Mouse (Mus musculus): ENCODE data around the gene Mlycd. TPM values are rescaled to one million over a fixed set of nuclear protein-coding genes. Genes with fewer than 3 reads are reported as not detected.
"Not testable (repeated sequence)": the region's sequence is repeated elsewhere in the genome, so short reads cannot be mapped to it uniquely, and the experiment has no call there.

Mlycd gene
- 12.5 and 13.5 TPM in 2 replicates for polyA plus RNA-seq (2015; fragmentation: Nextera tagmentation; extraction: Ambion mirVana)

GRCm38 (mm10) chr8:119394524-119395026, at the start of gene Mlycd:
TSS of gene Mlycd (plus strand) at chr8:119394878.
- peaks cover 8% of the 10 kb centered on the region; the same call in 1 of the 2 replicates for H3K4me1 ChIP-seq (ENCODE audit: control insufficient read depth, insufficient read depth, low read length)
- H3K4me3 ChIP-seq (replicated peaks; ENCODE audit: low read length) = peak within 1 kb of the TSS; percentile 81
- H3K9ac ChIP-seq (ENCODE audit: low read length) = peak within 1 kb of the TSS; percentile 92
- H3K27me3 ChIP-seq (ENCODE audit: control insufficient read depth, insufficient read depth, low read length) = no peaks in the 10 kb centered on the region
- H3K36me3 ChIP-seq (ENCODE audit: control insufficient read depth, insufficient read depth, low read length) = no peaks in the 10 kb centered on the region; the same call in 1 of the 2 replicates
- 1% methylated on average over 44 of the region's 44 CpGs for WGBS
- peak within 1 kb of the TSS; percentile 99 for H3K4me2 ChIP-seq (ENCODE audit: low read depth, low read length)
- peak within 1 kb of the TSS; percentile 85 for H3K27ac ChIP-seq (ENCODE audit: low read length)
- ATAC-seq (ENCODE audit: insufficient read depth, low FRiP score) = peak; percentile 94
- H3K9me3 ChIP-seq (replicated peaks; ENCODE audit: control insufficient read depth, low read length) = no peaks in the 10 kb centered on the region

GRCm38 (mm10) chr8:119345029-119345682, 49.5 kb upstream of the Mlycd start:
- ATAC-seq (ENCODE audit: insufficient read depth, low FRiP score) = no peak
- Histone ChIP-seq H3K27me3 (ENCODE audit: control insufficient read depth, insufficient read depth, low read length) (peaks cover 6% of the 10 kb centered on the region; the same call in 1 of the 2 replicates), H3K27ac (ENCODE audit: low read length) (peak overlapping the region; percentile 10; the same call in 1 of the 2 replicates), H3K4me2 (ENCODE audit: low read depth, low read length) (peak overlapping the region; percentile 65), H3K9ac (ENCODE audit: low read length) (peak overlapping the region; percentile 97), H3K4me1 (ENCODE audit: control insufficient read depth, insufficient read depth, low read length) (peaks cover 4% of the 10 kb centered on the region; the same call in 1 of the 2 replicates), H3K4me3 (replicated peaks; ENCODE audit: low read length) (peak overlapping the region; percentile 100), H3K9me3 (replicated peaks; ENCODE audit: control insufficient read depth, low read length) (0 out of 2 replicates have a peak, but pooled peaks cover 3% of the 10 kb centered on the region), H3K36me3 (ENCODE audit: control insufficient read depth, insufficient read depth, low read length) (peaks cover 28% of the 10 kb centered on the region)
- 43% methylated on average over 22 of the region's 22 CpGs for WGBS

- 86% methylated on average over 15 of the region's 15 CpGs for WGBS
- no peak overlapping the region for H3K27ac ChIP-seq (ENCODE audit: low read length)
- H3K36me3 ChIP-seq (ENCODE audit: control insufficient read depth, insufficient read depth, low read length) = peaks cover 28% of the 10 kb centered on the region
These were observed 49.0 kb upstream of the Mlycd start for GRCm38 (mm10) chr8:119345683-119346075.

GRCm38 (mm10) chr8:119351647-119352046, 43.0 kb upstream of the Mlycd start:
- H3K4me1 ChIP-seq (ENCODE audit: control insufficient read depth, insufficient read depth, low read length) = no peaks in the 10 kb centered on the region
- H3K9ac ChIP-seq (ENCODE audit: low read length) = no peak overlapping the region
- H3K27me3 ChIP-seq (ENCODE audit: control insufficient read depth, insufficient read depth, low read length) = no peaks in the 10 kb centered on the region
- H3K9me3 ChIP-seq (replicated peaks; ENCODE audit: control insufficient read depth, low read length) = no peaks in the 10 kb centered on the region
- no peak for ATAC-seq (ENCODE audit: insufficient read depth, low FRiP score)
- H3K27ac ChIP-seq (ENCODE audit: low read length) = no peak overlapping the region
- H3K4me3 ChIP-seq (replicated peaks; ENCODE audit: low read length) = no peak overlapping the region
- WGBS = 90% methylated on average over 19 of the region's 19 CpGs
- peaks cover 21% of the 10 kb centered on the region for H3K36me3 ChIP-seq (ENCODE audit: control insufficient read depth, insufficient read depth, low read length)
- no peak overlapping the region for H3K4me2 ChIP-seq (ENCODE audit: low read depth, low read length)

More at GRCm38 (mm10) chr8:119345683-119346075, 49.0 kb upstream of the Mlycd start:
- no peak overlapping the region; the same call in 1 of the 2 replicates for H3K4me3 ChIP-seq (replicated peaks; ENCODE audit: low read length)
- ATAC-seq (ENCODE audit: insufficient read depth, low FRiP score) = no peak
- peaks cover 4% of the 10 kb centered on the region; the same call in 1 of the 2 replicates for H3K4me1 ChIP-seq (ENCODE audit: control insufficient read depth, insufficient read depth, low read length)
- peak overlapping the region; percentile 65 for H3K4me2 ChIP-seq (ENCODE audit: low read depth, low read length)
- H3K9ac ChIP-seq (ENCODE audit: low read length) = no peak overlapping the region
- 0 out of 2 replicates have a peak, but pooled peaks cover 3% of the 10 kb centered on the region for H3K9me3 ChIP-seq (replicated peaks; ENCODE audit: control insufficient read depth, low read length)
- H3K27me3 ChIP-seq (ENCODE audit: control insufficient read depth, insufficient read depth, low read length) = peaks cover 6% of the 10 kb centered on the region; the same call in 1 of the 2 replicates

- Histone ChIP-seq H3K4me3 (replicated peaks; ENCODE audit: low read length) (no peak overlapping the region), H3K27me3 (ENCODE audit: control insufficient read depth, insufficient read depth, low read length) (no peaks in the 10 kb centered on the region), H3K4me1 (ENCODE audit: control insufficient read depth, insufficient read depth, low read length) (no peaks in the 10 kb centered on the region), H3K4me2 (ENCODE audit: low read depth, low read length) (no peak overlapping the region), H3K27ac (ENCODE audit: low read length) (no peak overlapping the region), H3K9ac (ENCODE audit: low read length) (no peak overlapping the region), H3K36me3 (ENCODE audit: control insufficient read depth, insufficient read depth, low read length) (peaks cover 12% of the 10 kb centered on the region), H3K9me3 (replicated peaks; ENCODE audit: control insufficient read depth, low read length) (no peaks in the 10 kb centered on the region)
- ATAC-seq (ENCODE audit: insufficient read depth, low FRiP score) = no peak
- 71% methylated on average over 10 of the region's 10 CpGs for WGBS
These were observed 41.6 kb upstream of the Mlycd start for GRCm38 (mm10) chr8:119352977-119353658.

GRCm38 (mm10) chr8:119353659-119354023, 41.0 kb upstream of the Mlycd start:
- WGBS = 70% methylated on average over 6 of the region's 6 CpGs
- ATAC-seq (ENCODE audit: insufficient read depth, low FRiP score) = no peak
- no peaks in the 10 kb centered on the region for H3K27me3 ChIP-seq (ENCODE audit: control insufficient read depth, insufficient read depth, low read length)
- no peak overlapping the region for H3K4me2 ChIP-seq (ENCODE audit: low read depth, low read length)
- H3K9ac ChIP-seq (ENCODE audit: low read length) = no peak overlapping the region
- no peak overlapping the region for H3K27ac ChIP-seq (ENCODE audit: low read length)
- H3K4me1 ChIP-seq (ENCODE audit: control insufficient read depth, insufficient read depth, low read length) = no peaks in the 10 kb centered on the region
- H3K36me3 ChIP-seq (ENCODE audit: control insufficient read depth, insufficient read depth, low read length) = peaks cover 7% of the 10 kb centered on the region
- H3K4me3 ChIP-seq (replicated peaks; ENCODE audit: low read length) = no peak overlapping the region
- H3K9me3 ChIP-seq (replicated peaks; ENCODE audit: control insufficient read depth, low read length) = no peaks in the 10 kb centered on the region

- H3K4me1 ChIP-seq (ENCODE audit: control insufficient read depth, insufficient read depth, low read length); H3K9me3 ChIP-seq (replicated peaks; ENCODE audit: control insufficient read depth, low read length); H3K9ac ChIP-seq (ENCODE audit: low read length); H3K27ac ChIP-seq (ENCODE audit: low read length); H3K27me3 ChIP-seq (ENCODE audit: control insufficient read depth, insufficient read depth, low read length); H3K4me3 ChIP-seq (replicated peaks; ENCODE audit: low read length); H3K4me2 ChIP-seq (ENCODE audit: low read depth, low read length); ATAC-seq (ENCODE audit: insufficient read depth, low FRiP score); H3K36me3 ChIP-seq (ENCODE audit: control insufficient read depth, insufficient read depth, low read length): not testable (repeated sequence)
- WGBS = 59% methylated on average over 5 of the region's 5 CpGs
These were observed 38.0 kb upstream of the Mlycd start for GRCm38 (mm10) chr8:119356631-119357030.

GRCm38 (mm10) chr8:119358175-119358574, 36.5 kb upstream of the Mlycd start:
- no peak for ATAC-seq (ENCODE audit: insufficient read depth, low FRiP score)
- no peaks in the 10 kb centered on the region for H3K27me3 ChIP-seq (ENCODE audit: control insufficient read depth, insufficient read depth, low read length)
- H3K36me3 ChIP-seq (ENCODE audit: control insufficient read depth, insufficient read depth, low read length) = no peaks in the 10 kb centered on the region

GRCm38 (mm10) chr8:119358836-119359235, 35.8 kb upstream of the Mlycd start:
- 47% methylated on average over 14 of the region's 14 CpGs for WGBS
- Histone ChIP-seq H3K4me1 (ENCODE audit: control insufficient read depth, insufficient read depth, low read length) (no peaks in the 10 kb centered on the region), H3K4me3 (replicated peaks; ENCODE audit: low read length) (no peak overlapping the region), H3K27ac (ENCODE audit: low read length) (no peak overlapping the region), H3K27me3 (ENCODE audit: control insufficient read depth, insufficient read depth, low read length) (no peaks in the 10 kb centered on the region), H3K9ac (ENCODE audit: low read length) (no peak overlapping the region), H3K4me2 (ENCODE audit: low read depth, low read length) (no peak overlapping the region), H3K36me3 (ENCODE audit: control insufficient read depth, insufficient read depth, low read length) (no peaks in the 10 kb centered on the region), H3K9me3 (replicated peaks; ENCODE audit: control insufficient read depth, low read length) (no peaks in the 10 kb centered on the region)
- no peak for ATAC-seq (ENCODE audit: insufficient read depth, low FRiP score)

More at GRCm38 (mm10) chr8:119358175-119358574, 36.5 kb upstream of the Mlycd start:
- no peak overlapping the region for H3K9ac ChIP-seq (ENCODE audit: low read length)
- no peak overlapping the region for H3K4me3 ChIP-seq (replicated peaks; ENCODE audit: low read length)
- no peaks in the 10 kb centered on the region for H3K4me1 ChIP-seq (ENCODE audit: control insufficient read depth, insufficient read depth, low read length)
- 75% methylated on average over 7 of the region's 7 CpGs for WGBS
- no peak overlapping the region for H3K4me2 ChIP-seq (ENCODE audit: low read depth, low read length)
- H3K27ac ChIP-seq (ENCODE audit: low read length) = no peak overlapping the region
- H3K9me3 ChIP-seq (replicated peaks; ENCODE audit: control insufficient read depth, low read length) = no peaks in the 10 kb centered on the region
